Mouse (Mus musculus) C2C12 (cell line): ENCODE results near the gene Eps15l1. TPM values are rescaled to one million over a fixed set of nuclear protein-coding genes. Genes with fewer than 3 reads are reported as not detected.

Source experiments
- H3K27me3 ChIP-seq: one replicate; pipeline ENCODE4 v1.6.1; 2011; ENCODE audit not compliant: control insufficient read depth, insufficient read depth, insufficient read length
- H3K36me3 ChIP-seq: one replicate; pipeline ENCODE4 v1.6.1; 2011; ENCODE audit not compliant: control insufficient read depth, insufficient read depth
- H3K4me3 ChIP-seq: one replicate; pipeline ENCODE4 v1.5.1; 2011; ENCODE audit warnings: mild to moderate bottlenecking, control low read depth; ENCODE audit not compliant: poor library complexity, insufficient read depth, severe bottlenecking
- H3K79me2 ChIP-seq: one replicate; pipeline ENCODE4 v1.6.1; 2011; ENCODE audit not compliant: control insufficient read depth, insufficient read depth
- H3K79me3 ChIP-seq: one replicate; pipeline ENCODE4 v1.6.1; 2011; ENCODE audit warnings: low read depth, control low read depth
- H3ac ChIP-seq: one replicate; pipeline ENCODE3; 2011; ENCODE audit warnings: low read depth; ENCODE audit not compliant: control insufficient read depth, insufficient read length
- CEBPB ChIP-seq: IDR thresholded peaks from one replicate; pipeline ENCODE4 v1.6.1; 2011; ENCODE audit warnings: low read depth, mild to moderate bottlenecking, control low read depth, moderate library complexity
- CTCF ChIP-seq: IDR thresholded peaks from one replicate; pipeline ENCODE4 v1.5.1; 2011; ENCODE audit not compliant: control insufficient read depth, insufficient read depth, insufficient read length
- FOSL1 ChIP-seq: IDR thresholded peaks from one replicate; pipeline ENCODE4 v1.8.0; 2011; ENCODE audit warnings: mild to moderate bottlenecking, low read length; ENCODE audit not compliant: poor library complexity, insufficient read depth, severe bottlenecking
- MAX ChIP-seq: IDR thresholded peaks from one replicate; pipeline ENCODE4 v1.6.1; 2011; ENCODE audit warnings: mild to moderate bottlenecking, control low read depth
- MYOD1 ChIP-seq: IDR thresholded peaks from one replicate; pipeline ENCODE4 v1.6.1; 2011; ENCODE audit warnings: low read depth; ENCODE audit not compliant: control insufficient read depth, insufficient read length
- MYOG ChIP-seq: IDR thresholded peaks from one replicate; pipeline ENCODE4 v1.6.1; 2011; ENCODE audit not compliant: control insufficient read depth, insufficient read length; ENCODE audit errors: extremely low read depth
- USF1 ChIP-seq: IDR thresholded peaks from one replicate; pipeline ENCODE4 v1.6.1; 2011; ENCODE audit warnings: low read depth, mild to moderate bottlenecking, control low read depth, moderate library complexity
- polyA plus RNA-seq: library from polyadenylated mRNA; unstranded; fragments of >200 nt; fragmentation: generic; extraction: Trizol; gene quantifications from one replicate; pipeline ENCODE4 v1.2.1, GENCODE M21; 2012; ENCODE audit warnings: missing spikeins

The Eps15l1 gene
- polyA plus RNA-seq, 1 experiment: 29.4 TPM

- H3K36me3 ChIP-seq: no peaks in the 10 kb centered on the region
- no peaks in the 10 kb centered on the region for H3K27me3 ChIP-seq
- TF ChIP-seq MAX (no peak), FOSL1 (no peak), MYOD1 (no peak), USF1 (no peak), CEBPB (no peak), CTCF (no peak), MYOG (no peak)
- H3K4me3 ChIP-seq: no peak overlapping the region
- peaks cover 11% of the 10 kb centered on the region for H3K79me3 ChIP-seq
- H3ac ChIP-seq: no peak overlapping the region
- peaks cover 22% of the 10 kb centered on the region for H3K79me2 ChIP-seq
Measured at GRCm38 (mm10) chr8:72316053-72316695, 105.1 kb downstream of the Eps15l1 start.

GRCm38 (mm10) chr8:72312926-72313518 is 108.2 kb downstream of the Eps15l1 start:
- H3K4me3 ChIP-seq: no peak overlapping the region
- H3K79me2 ChIP-seq: no peaks in the 10 kb centered on the region
- no peak for TF ChIP-seq CEBPB
- TF ChIP-seq MAX: no peak
- TF ChIP-seq USF1: no peak
- TF ChIP-seq FOSL1: no peak
- H3K79me3 ChIP-seq: no peaks in the 10 kb centered on the region
- no peaks in the 10 kb centered on the region for H3K36me3 ChIP-seq
- H3K27me3 ChIP-seq: no peaks in the 10 kb centered on the region
- no peak overlapping the region for H3ac ChIP-seq

- no peak overlapping the region for H3ac ChIP-seq
- H3K79me2 ChIP-seq: no peaks in the 10 kb centered on the region
- H3K36me3 ChIP-seq: no peaks in the 10 kb centered on the region
- no peaks in the 10 kb centered on the region for H3K27me3 ChIP-seq
- TF ChIP-seq MYOG (no peak), MYOD1 (no peak), USF1 (no peak), CTCF (no peak), FOSL1 (no peak), MAX (no peak), CEBPB (no peak)
- no peaks in the 10 kb centered on the region for H3K79me3 ChIP-seq
- H3K4me3 ChIP-seq: no peak overlapping the region
Measured at GRCm38 (mm10) chr8:72310849-72311506, 110.3 kb downstream of the Eps15l1 start.

GRCm38 (mm10) chr8:72308276-72308675 is 113.0 kb downstream of the Eps15l1 start:
- Histone ChIP-seq H3ac (no peak overlapping the region), H3K27me3 (no peaks in the 10 kb centered on the region), H3K36me3 (no peaks in the 10 kb centered on the region), H3K79me2 (no peaks in the 10 kb centered on the region), H3K79me3 (no peaks in the 10 kb centered on the region), H3K4me3 (no peak overlapping the region)
- TF ChIP-seq FOSL1 (no peak), USF1 (no peak), MYOD1 (no peak), MYOG (no peak), MAX (no peak), CTCF (no peak), CEBPB (no peak)

GRCm38 (mm10) chr8:72306913-72307312 is 114.3 kb downstream of the Eps15l1 start:
- TF ChIP-seq FOSL1 (no peak), MYOD1 (no peak), CEBPB (no peak), USF1 (no peak), MAX (no peak), MYOG (no peak), CTCF (no peak)
- no peaks in the 10 kb centered on the region for H3K79me2 ChIP-seq
- H3K79me3 ChIP-seq: no peaks in the 10 kb centered on the region
- no peak overlapping the region for H3ac ChIP-seq
- no peaks in the 10 kb centered on the region for H3K27me3 ChIP-seq
- H3K36me3 ChIP-seq: no peaks in the 10 kb centered on the region
- no peak overlapping the region for H3K4me3 ChIP-seq
